ENCODE assay signal across 8 mouse cellular contexts in genomic region chr6:72473264-72474041, GRCm38 (mm10). TPM values are rescaled to one million over a fixed set of nuclear protein-coding genes. Genes with fewer than 3 reads are reported as not detected.
A peak's percentile ranks its signal among the peaks of the same experiment; 100 is the strongest.
DNase-seq lines count a peak whose midpoint lies in the region; ATAC-seq and TF ChIP-seq lines count a peak whose summit lies in the region.

No protein-coding gene starts in this region.

- 0 out of 2 replicates have a peak, but pooled peaks cover 8% of the 10 kb centered on the region for H3K4me1 ChIP-seq in stomach, embryonic 15.5 days

- H3K4me2 ChIP-seq in stomach, embryonic 15.5 days = no peak overlapping the region

- TF ChIP-seq CTCF in layer of hippocampus, adult 2 months (conservative IDR thresholded peaks at IDR 0.05) = no peak
- no peak for TF ChIP-seq CTCF in left cerebral cortex, adult 2 months (IDR thresholded peaks at IDR 0.05)

- no peak overlapping the region for H3K9ac ChIP-seq in stomach, embryonic 15.5 days

- H3K9me3 ChIP-seq in stomach, embryonic 15.5 days = no peaks in the 10 kb centered on the region

- DNase-seq in 416B (ENCODE audit: low read depth) (peak; percentile 35), adipocyte (ENCODE audit: low spot score) (peak; percentile 99)
- peak; percentile 62 to 66 for DNase-seq in gastrocnemius, postnatal 36 days
- DNase-seq in kidney, postnatal 25 days = peak; percentile 58 to 84
- no peak for DNase-seq in layer of hippocampus, adult 2 months (ENCODE audit: low spot score in 2 of 2)
- DNase-seq in left cerebral cortex, adult 2 months (ENCODE audit: extremely low spot score in 1 of 2, low spot score in 2 of 2) = no peak

- no peaks in the 10 kb centered on the region for H3K27me3 ChIP-seq in stomach, embryonic 15.5 days (replicated peaks)

- H3K36me3 ChIP-seq in stomach, embryonic 15.5 days = no peaks in the 10 kb centered on the region

- peak overlapping the region; percentile 41 for H3K27ac ChIP-seq in stomach, embryonic 15.5 days
- H3K27ac ChIP-seq in layer of hippocampus, adult 2 months = no peak overlapping the region
- H3K27ac ChIP-seq in left cerebral cortex, adult 2 months = no peak overlapping the region

- peak; percentile 45; the same call in 1 of the 2 replicates for ATAC-seq in stomach, embryonic 15.5 days (ENCODE audit: insufficient read depth, low FRiP score, low read depth)
- ATAC-seq in inflammation-experienced regulatory T-cells, adult 6 months = no peak

- intact Hi-C loops in gastrocnemius, postnatal 36 days (cut with DNase I) = loop anchor here (5.0 kb wide), 1 partner anchor 36 kb away; the partner anchor contains the start of gene Mat2a
- intact Hi-C loops in left cerebral cortex, adult 2 months (cut with DNase I) = no loop called here

- H3K4me3 ChIP-seq in stomach, embryonic 15.5 days (replicated peaks) = no peak overlapping the region
- no peak overlapping the region for H3K4me3 ChIP-seq in layer of hippocampus, adult 2 months
- H3K4me3 ChIP-seq in left cerebral cortex, adult 2 months = no peak overlapping the region

- WGBS in stomach, embryonic 15.5 days = 44% methylated on average over 14 of the region's 14 CpGs

RNA-seq across cellular contexts. Expression of gene Mat2a, which starts 34.1 kb away (rescaled TPM):
- 100 to 1,000 TPM; 128 to 141 TPM for total RNA-seq in gastrocnemius, postnatal 36 days (2021)
- 284 and 306 TPM in 2 replicates for polyA plus RNA-seq in stomach, embryonic 15.5 days (2015; fragmentation: Nextera tagmentation; extraction: Ambion mirVana)
- 100 to 1,000 TPM; 172 to 195 TPM for total RNA-seq in layer of hippocampus, adult 2 months (2021)
- 100 to 1,000 TPM; 186 to 194 TPM for total RNA-seq in left cerebral cortex, adult 2 months (2021)
- polyA plus RNA-seq in inflammation-experienced regulatory T-cells, adult 6 months (2017; shearing (Covaris generic)) = 100 to 1,000 TPM; 217 to 228 (median 219) TPM

RNA-seq across cellular contexts. Expression of gene Sh2d6, which starts 48.1 kb away (rescaled TPM):
- 1 to 10 TPM in 1 of 2 experiments, under 1 TPM in 1; 0.66 to 1.7 TPM for total RNA-seq in gastrocnemius, postnatal 36 days (2021)
- polyA plus RNA-seq in stomach, embryonic 15.5 days (2015; fragmentation: Nextera tagmentation; extraction: Ambion mirVana) = 0.18 and 0.22 TPM in 2 replicates
- total RNA-seq in layer of hippocampus, adult 2 months (2021) = under 1 TPM; 0.49 to 0.56 TPM
- total RNA-seq in left cerebral cortex, adult 2 months (2021) = under 1 TPM; 0.28 to 0.48 TPM
- polyA plus RNA-seq in inflammation-experienced regulatory T-cells, adult 6 months (2017; shearing (Covaris generic)) = not detected

RNA-seq across cellular contexts. Expression of gene Ggcx, which starts 59.3 kb away (rescaled TPM):
- total RNA-seq in gastrocnemius, postnatal 36 days (2021) = 10 to 100 TPM; 12.6 to 13.4 TPM
- polyA plus RNA-seq in stomach, embryonic 15.5 days (2015; fragmentation: Nextera tagmentation; extraction: Ambion mirVana) = 30.4 and 39.5 TPM in 2 replicates
- 10 to 100 TPM; 24.2 to 30.3 TPM for total RNA-seq in layer of hippocampus, adult 2 months (2021)
- 10 to 100 TPM; 25.7 to 26.9 TPM for total RNA-seq in left cerebral cortex, adult 2 months (2021)
- 1 to 10 TPM; 5.6 to 6.5 (median 5.9) TPM for polyA plus RNA-seq in inflammation-experienced regulatory T-cells, adult 6 months (2017; shearing (Covaris generic))

Comparison
In these comparisons a context has a peak if more than half of its experiments do, and no peak if none do; other contexts are left out.
1. DNase-seq: peak in 416B (single experiment), adipocyte (single experiment), gastrocnemius, postnatal 36 days (2 of 2) and kidney, postnatal 25 days (2 of 2); none in layer of hippocampus, adult 2 months (0 of 2) and left cerebral cortex, adult 2 months (0 of 2).